Mouse (Mus musculus): ENCODE results near the gene Itgam. TPM values are rescaled to one million over a fixed set of nuclear protein-coding genes. Genes with fewer than 3 reads are reported as not detected.

Itgam gene
- polyA plus RNA-seq, 1 experiment = 3.3 TPM

DNA sequence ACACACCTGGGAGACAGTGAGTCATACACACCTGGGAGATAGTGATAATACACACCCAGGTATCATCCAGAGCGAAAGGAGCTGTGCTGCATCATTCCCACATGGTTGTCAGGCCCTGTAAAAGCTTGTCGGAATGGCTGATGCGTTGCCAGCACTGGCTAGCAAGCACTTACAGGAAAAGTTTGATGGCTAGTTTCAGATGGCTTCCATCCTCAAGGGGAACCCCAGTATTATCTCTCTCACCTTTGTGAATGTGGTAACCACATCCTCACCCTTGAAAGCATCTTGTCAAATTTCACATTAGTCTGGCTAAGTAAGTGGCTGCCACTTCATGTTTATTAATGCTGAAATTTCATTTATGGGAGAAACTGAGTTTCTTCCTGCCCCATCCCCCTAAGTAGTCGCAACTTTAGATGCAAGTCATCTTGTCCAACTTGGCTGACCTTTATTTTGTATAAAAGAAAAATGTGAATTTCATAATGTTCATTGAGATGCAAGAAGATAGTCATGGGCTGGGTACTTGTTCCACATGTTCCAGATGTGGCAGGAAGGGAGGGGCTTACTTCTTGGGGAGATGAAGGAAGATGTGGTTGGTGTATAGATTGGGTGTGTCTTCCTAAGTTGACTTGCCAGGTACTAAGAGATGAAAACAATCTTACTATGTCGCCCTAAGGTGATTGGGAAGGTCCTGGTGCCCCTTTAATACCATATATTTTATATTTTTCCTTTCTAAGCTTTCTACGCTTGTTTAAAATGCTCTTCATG is 57.5 kb downstream of the Itgam start:
- Histone ChIP-seq H3K27ac (ENCODE audit: insufficient read depth, low read depth, low read length) (no peak overlapping the region), H3K36me3 (ENCODE audit: control insufficient read depth, insufficient read depth, low read length) (no peaks in the 10 kb centered on the region), H3K4me1 (ENCODE audit: control insufficient read depth, insufficient read depth, insufficient read length, low read length) (no peaks in the 10 kb centered on the region), H3K4me3 (ENCODE audit: low read depth, low read length) (no peak overlapping the region), H3K27me3 (ENCODE audit: control insufficient read depth, insufficient read depth, low read length) (no peaks in the 10 kb centered on the region)
- no peak for TF ChIP-seq CTCF (IDR thresholded peaks at IDR 0.05; ENCODE audit: extremely low read depth, insufficient read length, insufficient replicate concordance, low read depth, low read length)
- TF ChIP-seq POLR2A (IDR thresholded peaks at IDR 0.05; ENCODE audit: low read depth, low read length) = no peak
- 85% methylated on average over 6 of the region's 6 CpGs for WGBS

DNA sequence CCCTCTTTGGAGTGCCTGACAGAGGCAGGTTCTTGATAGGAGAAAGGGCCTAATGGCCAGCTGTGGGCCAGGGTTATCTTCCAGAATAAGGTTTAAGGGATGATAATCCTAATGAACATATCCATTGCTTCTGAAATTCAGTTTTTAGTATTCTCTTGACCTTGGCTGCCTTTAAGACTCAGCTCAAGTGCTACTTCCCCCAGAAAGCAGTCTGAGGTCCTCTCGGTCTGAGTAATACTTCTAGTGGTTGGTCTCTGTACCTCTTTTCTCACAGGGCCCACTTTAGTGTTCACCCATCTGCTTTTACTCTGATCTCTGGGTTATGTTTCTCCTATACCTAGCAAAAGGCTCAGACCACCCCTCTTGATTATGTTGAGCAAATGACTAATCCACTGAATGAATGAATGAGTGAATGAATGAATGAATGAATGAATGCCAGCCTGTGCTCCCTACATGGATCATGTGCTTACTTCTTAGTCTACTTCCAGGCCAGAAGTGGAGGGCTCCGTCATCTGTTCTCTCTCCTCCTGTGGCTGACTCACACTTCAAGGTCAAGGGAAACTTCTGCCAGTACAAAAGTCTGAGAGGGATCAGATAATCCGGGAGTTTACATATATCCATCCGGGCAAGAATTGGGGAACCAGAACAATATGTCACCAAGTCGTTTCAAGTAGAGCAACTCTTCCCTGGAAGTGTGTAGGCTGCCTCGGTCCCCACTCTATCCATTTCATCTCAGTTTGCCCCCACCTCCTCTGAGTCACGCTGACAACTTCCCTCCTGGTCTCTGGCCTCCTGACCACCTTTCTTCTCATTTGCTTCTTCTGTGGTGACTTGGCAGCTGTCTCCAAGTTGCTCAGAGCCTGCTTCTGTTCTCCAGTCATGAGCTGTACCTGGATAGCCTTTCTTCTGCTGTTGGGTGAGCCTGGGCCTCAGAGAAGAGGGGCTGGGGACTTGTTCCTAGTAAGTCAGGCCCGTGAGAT is 66.6 kb downstream of the Itgam start, which contains the start of gene Itgax:
Itgax (plus strand) TSS at position 807 of the 980 bp plus-strand sequence.
- H3K36me3 ChIP-seq (ENCODE audit: control insufficient read depth, insufficient read depth, low read length) = no peaks in the 10 kb centered on the region
- H3K27me3 ChIP-seq (ENCODE audit: control insufficient read depth, insufficient read depth, low read length) = no peaks in the 10 kb centered on the region
- TF ChIP-seq POLR2A (IDR thresholded peaks at IDR 0.05; ENCODE audit: low read depth, low read length) = 0 out of 2 replicates have a peak, but pooled peaks have one; percentile 22
- no peak for TF ChIP-seq CTCF (IDR thresholded peaks at IDR 0.05; ENCODE audit: extremely low read depth, insufficient read length, insufficient replicate concordance, low read depth, low read length)
- no peaks in the 10 kb centered on the region; the same call in 1 of the 2 replicates for H3K4me1 ChIP-seq (ENCODE audit: control insufficient read depth, insufficient read depth, insufficient read length, low read length)
- peak within 1 kb of the TSS; percentile 44 for H3K27ac ChIP-seq (ENCODE audit: insufficient read depth, low read depth, low read length)
- 61% methylated on average over 8 of the region's 8 CpGs for WGBS
- peak within 1 kb of the TSS; percentile 33 for H3K4me3 ChIP-seq (ENCODE audit: low read depth, low read length)

DNA sequence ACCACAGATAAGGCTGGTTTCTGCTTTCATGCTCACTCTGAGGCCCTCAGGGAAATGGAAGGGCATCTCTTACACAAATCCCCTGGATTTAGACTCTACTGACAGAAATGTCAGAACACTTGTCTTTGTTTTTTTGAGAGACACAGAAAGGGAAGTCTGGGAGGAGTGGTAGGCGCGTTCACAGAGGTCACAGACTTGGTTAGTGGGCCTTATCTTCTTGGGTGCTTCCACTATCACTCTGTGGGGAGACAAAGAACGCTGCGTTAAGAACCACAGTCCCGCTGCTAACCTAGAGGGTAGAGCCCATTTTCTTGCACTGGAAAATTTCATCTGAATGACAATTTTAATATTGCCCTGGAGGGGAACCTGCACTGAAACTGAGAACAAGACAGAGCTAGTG is 69.7 kb downstream of the Itgam start:
- H3K4me1 ChIP-seq (ENCODE audit: control insufficient read depth, insufficient read depth, insufficient read length, low read length) = no peaks in the 10 kb centered on the region; the same call in 1 of the 2 replicates
- 71% methylated on average over 5 of the region's 5 CpGs for WGBS
- TF ChIP-seq POLR2A (IDR thresholded peaks at IDR 0.05; ENCODE audit: low read depth, low read length) = no peak
- no peak for TF ChIP-seq CTCF (IDR thresholded peaks at IDR 0.05; ENCODE audit: extremely low read depth, insufficient read length, insufficient replicate concordance, low read depth, low read length)
- H3K27me3 ChIP-seq (ENCODE audit: control insufficient read depth, insufficient read depth, low read length) = no peaks in the 10 kb centered on the region
- H3K4me3 ChIP-seq (ENCODE audit: low read depth, low read length) = no peak overlapping the region
- peak overlapping the region; percentile 63; the same call in 1 of the 2 replicates for H3K27ac ChIP-seq (ENCODE audit: insufficient read depth, low read depth, low read length)
- H3K36me3 ChIP-seq (ENCODE audit: control insufficient read depth, insufficient read depth, low read length) = no peaks in the 10 kb centered on the region

DNA sequence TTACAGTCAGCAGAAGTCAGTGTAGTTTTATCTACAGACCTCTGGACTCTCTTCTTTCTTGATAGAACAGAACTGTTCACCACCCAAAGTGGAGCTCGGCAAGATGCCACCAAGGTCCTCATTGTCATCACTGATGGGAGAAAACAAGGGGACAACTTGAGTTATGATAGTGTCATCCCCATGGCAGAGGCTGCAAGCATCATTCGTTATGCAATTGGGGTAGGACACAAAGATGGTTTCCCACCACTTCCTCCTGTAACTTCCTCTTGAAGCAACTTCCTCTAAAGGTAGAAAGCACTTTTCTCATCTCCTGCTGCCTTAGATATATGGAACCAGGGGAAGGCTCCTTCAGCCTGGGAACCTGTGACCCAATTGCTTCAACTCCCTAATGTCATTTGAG is 71.2 kb downstream of the Itgam start:
- 76% methylated on average over 2 of the region's 2 CpGs for WGBS
- peak overlapping the region; percentile 63 for H3K27ac ChIP-seq (ENCODE audit: insufficient read depth, low read depth, low read length)

DNA sequence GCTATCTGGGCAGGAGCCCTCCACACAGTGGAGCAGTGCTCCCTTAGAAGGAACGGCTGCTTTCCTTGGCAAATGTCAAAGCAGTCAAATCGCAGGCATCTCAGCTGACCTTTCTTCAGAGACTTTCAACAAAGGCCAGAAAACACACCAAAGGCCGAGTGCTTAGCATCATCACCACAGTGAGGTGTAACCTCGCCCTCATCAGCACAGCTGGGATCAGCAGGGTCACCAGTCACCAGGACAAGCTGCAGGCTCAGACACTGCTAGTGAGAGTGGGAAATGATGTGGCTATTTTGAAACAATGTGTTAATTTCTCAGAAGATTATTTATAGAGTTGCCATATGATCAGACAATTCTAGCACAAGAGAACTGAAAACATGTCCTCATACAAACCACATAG is 74.5 kb downstream of the Itgam start:
- H3K36me3 ChIP-seq (ENCODE audit: control insufficient read depth, insufficient read depth, low read length) = no peaks in the 10 kb centered on the region
- H3K27ac ChIP-seq (ENCODE audit: insufficient read depth, low read depth, low read length) = no peak overlapping the region
- H3K4me3 ChIP-seq (ENCODE audit: low read depth, low read length) = no peak overlapping the region
- no peaks in the 10 kb centered on the region; the same call in 1 of the 2 replicates for H3K4me1 ChIP-seq (ENCODE audit: control insufficient read depth, insufficient read depth, insufficient read length, low read length)
- no peaks in the 10 kb centered on the region for H3K27me3 ChIP-seq (ENCODE audit: control insufficient read depth, insufficient read depth, low read length)
- WGBS = 60% methylated on average over 4 of the region's 4 CpGs
- no peak for TF ChIP-seq CTCF (IDR thresholded peaks at IDR 0.05; ENCODE audit: extremely low read depth, insufficient read length, insufficient replicate concordance, low read depth, low read length)
- TF ChIP-seq POLR2A (IDR thresholded peaks at IDR 0.05; ENCODE audit: low read depth, low read length) = no peak

More for the DNA sequence above, 71.2 kb downstream of the Itgam start:
- no peaks in the 10 kb centered on the region; the same call in 1 of the 2 replicates for H3K4me1 ChIP-seq (ENCODE audit: control insufficient read depth, insufficient read depth, insufficient read length, low read length)
- TF ChIP-seq POLR2A (IDR thresholded peaks at IDR 0.05; ENCODE audit: low read depth, low read length) (no peak), CTCF (IDR thresholded peaks at IDR 0.05; ENCODE audit: extremely low read depth, insufficient read length, insufficient replicate concordance, low read depth, low read length) (no peak)
- no peak overlapping the region for H3K4me3 ChIP-seq (ENCODE audit: low read depth, low read length)
- H3K36me3 ChIP-seq (ENCODE audit: control insufficient read depth, insufficient read depth, low read length) = no peaks in the 10 kb centered on the region
- H3K27me3 ChIP-seq (ENCODE audit: control insufficient read depth, insufficient read depth, low read length) = no peaks in the 10 kb centered on the region

DNA sequence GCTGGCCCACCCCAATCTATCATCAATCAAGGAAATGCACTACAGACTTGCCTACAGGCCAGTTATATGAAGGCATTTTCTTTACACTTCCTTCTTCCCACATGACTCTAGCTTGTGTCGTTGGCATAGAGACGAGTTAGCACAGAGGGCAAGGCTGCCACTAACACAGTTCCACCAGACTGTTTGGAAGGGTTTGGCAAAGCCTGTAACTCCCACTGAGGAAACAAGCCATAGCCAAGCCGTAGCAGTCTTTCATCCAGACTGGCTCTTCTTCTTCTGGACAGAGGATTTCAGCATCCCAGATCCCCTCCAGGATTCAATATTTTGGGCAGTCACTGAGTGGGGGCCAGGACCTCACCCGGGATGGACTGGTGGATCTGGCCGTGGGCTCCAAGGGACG is 77.2 kb downstream of the Itgam start:
- no peak overlapping the region for H3K27ac ChIP-seq (ENCODE audit: insufficient read depth, low read depth, low read length)
- no peak for TF ChIP-seq POLR2A (IDR thresholded peaks at IDR 0.05; ENCODE audit: low read depth, low read length)
- TF ChIP-seq CTCF (IDR thresholded peaks at IDR 0.05; ENCODE audit: extremely low read depth, insufficient read length, insufficient replicate concordance, low read depth, low read length) = no peak
- no peaks in the 10 kb centered on the region for H3K27me3 ChIP-seq (ENCODE audit: control insufficient read depth, insufficient read depth, low read length)
- 84% methylated on average over 6 of the region's 6 CpGs for WGBS
- no peak overlapping the region for H3K4me3 ChIP-seq (ENCODE audit: low read depth, low read length)
- no peaks in the 10 kb centered on the region for H3K36me3 ChIP-seq (ENCODE audit: control insufficient read depth, insufficient read depth, low read length)
- no peaks in the 10 kb centered on the region for H3K4me1 ChIP-seq (ENCODE audit: control insufficient read depth, insufficient read depth, insufficient read length, low read length)

All from small intestine, adult 2 months (tissue).